Mouse (Mus musculus) embryonic facial prominence, embryonic 14.5 days (tissue): ENCODE data around the gene Cadm1. TPM values are rescaled to one million over a fixed set of nuclear protein-coding genes. Genes with fewer than 3 reads are reported as not detected.

ENCODE experiments used
- ATAC-seq: fragments of 200-750 bp; cut with Nextera tagmentation; 2 replicates; pipeline ENCODE4 v1.8.0; 2017; ENCODE audit warnings: low read depth, moderate number of reproducible peaks, moderate TSS enrichment
- DNase-seq: peaks from one replicate; pipeline ENCODE4 v3.0.0-alpha.2; 2015; ENCODE audit warnings: low spot score
- H3K27ac ChIP-seq: fragments of 300-500 bp; sonication (generic); replicated peaks from 2 replicates; pipeline ENCODE4 v1.5.1; 2014; ENCODE audit warnings: low read depth, mild to moderate bottlenecking, low read length, moderate library complexity
- H3K27me3 ChIP-seq: fragments of 300-500 bp; sonication (generic); replicated peaks from 2 replicates; pipeline ENCODE4 v1.6.1; 2014; ENCODE audit warnings: low read length; ENCODE audit not compliant: control insufficient read depth, insufficient read depth
- H3K36me3 ChIP-seq: fragments of 300-500 bp; sonication (generic); 2 replicates; pipeline ENCODE4 v1.6.1; 2014; ENCODE audit warnings: low read length, mixed read lengths; ENCODE audit not compliant: control insufficient read depth, insufficient read depth
- H3K4me1 ChIP-seq: fragments of 300-500 bp; sonication (generic); 2 replicates; pipeline ENCODE4 v1.6.1; 2014; ENCODE audit warnings: antibody characterized with exemption, low read length; ENCODE audit not compliant: control insufficient read depth, insufficient read depth
- H3K4me2 ChIP-seq: fragments of 300-500 bp; sonication (generic); 2 replicates; pipeline ENCODE4 v1.6.1; 2014; ENCODE audit warnings: low read depth, mild to moderate bottlenecking, low read length, moderate library complexity, mixed read lengths
- H3K4me3 ChIP-seq: fragments of 300-500 bp; sonication (generic); 2 replicates; pipeline ENCODE4 v1.5.1; 2014; ENCODE audit warnings: low read depth, mild to moderate bottlenecking, low read length
- H3K9ac ChIP-seq: fragments of 300-500 bp; sonication (generic); 2 replicates; pipeline ENCODE4 v1.6.1; 2014; ENCODE audit warnings: low read depth, mild to moderate bottlenecking, low read length, moderate library complexity, mixed read lengths
- H3K9me3 ChIP-seq: fragments of 300-500 bp; sonication (generic); 2 replicates; pipeline ENCODE4 v1.6.1; 2016; ENCODE audit warnings: low read length; ENCODE audit not compliant: control insufficient read depth
- WGBS: fragments of 180-500 bp; shearing (Covaris S2); extraction: QIAGEN DNeasy Blood & Tissue Kit; methylation state at CpG from one replicate; pipeline ENCODE4 v1.1.7; 2014; 5-methylcytosine and 5-hydroxymethylcytosine counted together
- polyA plus RNA-seq: library from polyadenylated mRNA; unstranded; fragments of >200 nt; fragmentation: Nextera tagmentation; extraction: Ambion mirVana; gene quantifications from 2 replicates; pipeline ENCODE4 v1.2.1, GENCODE M21; 2014

Gene Cadm1
- polyA plus RNA-seq, 1 experiment from 2014 or later, result 76.2 TPM

- ATAC-seq (no peak), DNase-seq (no peak)
- Histone ChIP-seq H3K27ac (no peak overlapping the region), H3K9ac (no peak overlapping the region), H3K9me3 (peaks cover 5% of the 10 kb centered on the region; the same call in 1 of the 2 replicates), H3K27me3 (no peaks in the 10 kb centered on the region), H3K4me2 (no peak overlapping the region), H3K4me1 (no peaks in the 10 kb centered on the region), H3K36me3 (no peaks in the 10 kb centered on the region), H3K4me3 (no peak overlapping the region)
- WGBS, result 70% methylated on average over 5 of the region's 5 CpGs
Observed at GRCm38 (mm10) chr9:47565088-47565487, 35.1 kb downstream of the Cadm1 start.

- Histone ChIP-seq H3K9me3 (no peaks in the 10 kb centered on the region), H3K27me3 (no peaks in the 10 kb centered on the region; the same call in 1 of the 2 replicates), H3K27ac (no peak overlapping the region), H3K9ac (no peak overlapping the region), H3K4me3 (no peak overlapping the region), H3K4me1 (peaks cover 3% of the 10 kb centered on the region; the same call in 1 of the 2 replicates), H3K4me2 (no peak overlapping the region), H3K36me3 (no peaks in the 10 kb centered on the region)
- DNase-seq, result no peak
- WGBS, result 77% methylated on average over 6 of the region's 6 CpGs
- ATAC-seq, result no peak
Observed at GRCm38 (mm10) chr9:47567873-47568272, 37.9 kb downstream of the Cadm1 start.

- Histone ChIP-seq H3K36me3 (no peaks in the 10 kb centered on the region), H3K27ac (no peak overlapping the region), H3K9ac (no peak overlapping the region), H3K4me1 (peaks cover 15% of the 10 kb centered on the region), H3K4me3 (no peak overlapping the region), H3K27me3 (no peaks in the 10 kb centered on the region; the same call in 1 of the 2 replicates), H3K4me2 (no peak overlapping the region), H3K9me3 (no peaks in the 10 kb centered on the region)
- WGBS, result 69% methylated on average over 4 of the region's 4 CpGs
- DNase-seq, result no peak
- ATAC-seq, result no peak
Observed at GRCm38 (mm10) chr9:47570184-47570583, 40.2 kb downstream of the Cadm1 start.

- 85% methylated on average over 7 of the region's 7 CpGs for WGBS
- DNase-seq (no peak), ATAC-seq (no peak)
- H3K9ac ChIP-seq, result no peak overlapping the region
- no peaks in the 10 kb centered on the region for H3K36me3 ChIP-seq
- no peaks in the 10 kb centered on the region for H3K9me3 ChIP-seq
- H3K4me2 ChIP-seq, result no peak overlapping the region
- H3K4me1 ChIP-seq, result peaks cover 21% of the 10 kb centered on the region
- H3K4me3 ChIP-seq, result no peak overlapping the region
- no peak overlapping the region for H3K27ac ChIP-seq
- no peaks in the 10 kb centered on the region; the same call in 1 of the 2 replicates for H3K27me3 ChIP-seq
Observed at GRCm38 (mm10) chr9:47571461-47571860, 41.5 kb downstream of the Cadm1 start.

GRCm38 (mm10) chr9:47572132-47572531, 42.2 kb downstream of the Cadm1 start:
- DNase-seq (no peak), ATAC-seq (no peak)
- H3K4me2 ChIP-seq, result no peak overlapping the region
- no peaks in the 10 kb centered on the region for H3K9me3 ChIP-seq
- WGBS, result 78% methylated on average over 5 of the region's 5 CpGs
- H3K4me3 ChIP-seq, result no peak overlapping the region
- peaks cover 21% of the 10 kb centered on the region for H3K4me1 ChIP-seq
- no peak overlapping the region for H3K27ac ChIP-seq
- H3K36me3 ChIP-seq, result no peaks in the 10 kb centered on the region
- H3K9ac ChIP-seq, result no peak overlapping the region
- H3K27me3 ChIP-seq, result no peaks in the 10 kb centered on the region; the same call in 1 of the 2 replicates

- H3K4me1 ChIP-seq, result peaks cover 21% of the 10 kb centered on the region
- no peak overlapping the region for H3K4me2 ChIP-seq
- H3K4me3 ChIP-seq, result no peak overlapping the region
- no peaks in the 10 kb centered on the region; the same call in 1 of the 2 replicates for H3K27me3 ChIP-seq
- WGBS, result 88% methylated on average over 7 of the region's 7 CpGs
- no peak overlapping the region for H3K9ac ChIP-seq
- H3K9me3 ChIP-seq, result no peaks in the 10 kb centered on the region
- ATAC-seq, result no peak
- H3K36me3 ChIP-seq, result no peaks in the 10 kb centered on the region
- DNase-seq, result no peak
- no peak overlapping the region for H3K27ac ChIP-seq
Observed at GRCm38 (mm10) chr9:47573456-47573855, 43.5 kb downstream of the Cadm1 start.

GRCm38 (mm10) chr9:47574710-47575414, 44.9 kb downstream of the Cadm1 start:
- H3K36me3 ChIP-seq, result no peaks in the 10 kb centered on the region
- H3K4me3 ChIP-seq, result no peak overlapping the region
- DNase-seq, result peak; percentile 86
- peaks cover 21% of the 10 kb centered on the region for H3K4me1 ChIP-seq
- H3K9me3 ChIP-seq, result no peaks in the 10 kb centered on the region
- no peak overlapping the region for H3K27ac ChIP-seq
- no peak overlapping the region for H3K9ac ChIP-seq
- H3K4me2 ChIP-seq, result no peak overlapping the region
- H3K27me3 ChIP-seq, result no peaks in the 10 kb centered on the region; the same call in 1 of the 2 replicates
- WGBS, result 30% methylated on average over 7 of the region's 7 CpGs
- ATAC-seq, result peak; percentile 81

GRCm38 (mm10) chr9:47575764-47576163, 45.8 kb downstream of the Cadm1 start:
- DNase-seq, result no peak
- Histone ChIP-seq H3K9ac (no peak overlapping the region), H3K4me1 (peaks cover 18% of the 10 kb centered on the region), H3K27ac (no peak overlapping the region), H3K9me3 (no peaks in the 10 kb centered on the region), H3K36me3 (no peaks in the 10 kb centered on the region), H3K4me3 (no peak overlapping the region), H3K27me3 (no peaks in the 10 kb centered on the region; the same call in 1 of the 2 replicates), H3K4me2 (no peak overlapping the region)
- WGBS, result 56% methylated on average over 11 of the region's 11 CpGs
- no peak for ATAC-seq

- Histone ChIP-seq H3K9ac (no peak overlapping the region), H3K36me3 (no peaks in the 10 kb centered on the region), H3K9me3 (no peaks in the 10 kb centered on the region), H3K4me1 (peaks cover 13% of the 10 kb centered on the region), H3K27ac (no peak overlapping the region), H3K4me2 (no peak overlapping the region), H3K4me3 (no peak overlapping the region), H3K27me3 (no peaks in the 10 kb centered on the region)
- ATAC-seq (no peak), DNase-seq (no peak)
- 94% methylated on average over 6 of the region's 6 CpGs for WGBS
Observed at GRCm38 (mm10) chr9:47579464-47579863, 49.5 kb downstream of the Cadm1 start.
